Mouse (Mus musculus) heart, embryonic 13.5 days (tissue): ENCODE data around the gene Psma5. TPM values are rescaled to one million over a fixed set of nuclear protein-coding genes. Genes with fewer than 3 reads are reported as not detected.

Source experiments
- ATAC-seq: fragments of 200-750 bp; cut with Nextera tagmentation; 2 replicates; pipeline ENCODE4 v1.8.0; 2017; ENCODE audit warnings: moderate TSS enrichment; ENCODE audit not compliant: insufficient number of reproducible peaks, low FRiP score, low TSS enrichment; ENCODE audit errors: extremely low read depth
- H3K27ac ChIP-seq: fragments of 300-500 bp; sonication (generic); replicated peaks from 2 replicates; pipeline ENCODE4 v1.5.1; 2015; ENCODE audit warnings: moderate library complexity, mild to moderate bottlenecking, inconsistent platforms
- H3K27me3 ChIP-seq: fragments of 300-500 bp; sonication (generic); replicated peaks from 2 replicates; pipeline ENCODE4 v1.6.1; 2015; ENCODE audit warnings: mild to moderate bottlenecking, inconsistent platforms
- H3K36me3 ChIP-seq: fragments of 300-500 bp; sonication (generic); 2 replicates; pipeline ENCODE4 v1.6.1; 2015; ENCODE audit warnings: mild to moderate bottlenecking, inconsistent platforms
- H3K4me1 ChIP-seq: fragments of 300-500 bp; sonication (generic); 2 replicates; pipeline ENCODE4 v1.6.1; 2015; ENCODE audit warnings: inconsistent platforms
- H3K4me2 ChIP-seq: fragments of 300-500 bp; sonication (generic); 2 replicates; pipeline ENCODE4 v1.6.1; 2015; ENCODE audit warnings: inconsistent platforms, mild to moderate bottlenecking, moderate library complexity
- H3K4me3 ChIP-seq: fragments of 300-500 bp; sonication (generic); 2 replicates; pipeline ENCODE4 v1.5.1; 2015; ENCODE audit warnings: moderate library complexity, mild to moderate bottlenecking, inconsistent platforms
- H3K9ac ChIP-seq: fragments of 300-500 bp; sonication (generic); 2 replicates; pipeline ENCODE4 v1.6.1; 2015; ENCODE audit warnings: inconsistent platforms, mild to moderate bottlenecking, moderate library complexity
- H3K9me3 ChIP-seq: fragments of 300-500 bp; sonication (generic); 2 replicates; pipeline ENCODE4 v1.6.1; 2016; ENCODE audit warnings: inconsistent platforms
- WGBS: fragments of 180-500 bp; shearing (Covaris S2); methylation state at CpG from one replicate; pipeline ENCODE4 v1.1.7; 2015; ENCODE audit warnings: mixed read lengths; 5-methylcytosine and 5-hydroxymethylcytosine counted together
- polyA plus RNA-seq: library from polyadenylated mRNA; unstranded; fragments of >200 nt; fragmentation: Nextera tagmentation; extraction: Ambion mirVana; gene quantifications from 2 replicates; pipeline ENCODE4 v1.2.1, GENCODE M21; 2015

Gene Psma5
- 213 and 243 TPM in 2 replicates for polyA plus RNA-seq

DNA sequence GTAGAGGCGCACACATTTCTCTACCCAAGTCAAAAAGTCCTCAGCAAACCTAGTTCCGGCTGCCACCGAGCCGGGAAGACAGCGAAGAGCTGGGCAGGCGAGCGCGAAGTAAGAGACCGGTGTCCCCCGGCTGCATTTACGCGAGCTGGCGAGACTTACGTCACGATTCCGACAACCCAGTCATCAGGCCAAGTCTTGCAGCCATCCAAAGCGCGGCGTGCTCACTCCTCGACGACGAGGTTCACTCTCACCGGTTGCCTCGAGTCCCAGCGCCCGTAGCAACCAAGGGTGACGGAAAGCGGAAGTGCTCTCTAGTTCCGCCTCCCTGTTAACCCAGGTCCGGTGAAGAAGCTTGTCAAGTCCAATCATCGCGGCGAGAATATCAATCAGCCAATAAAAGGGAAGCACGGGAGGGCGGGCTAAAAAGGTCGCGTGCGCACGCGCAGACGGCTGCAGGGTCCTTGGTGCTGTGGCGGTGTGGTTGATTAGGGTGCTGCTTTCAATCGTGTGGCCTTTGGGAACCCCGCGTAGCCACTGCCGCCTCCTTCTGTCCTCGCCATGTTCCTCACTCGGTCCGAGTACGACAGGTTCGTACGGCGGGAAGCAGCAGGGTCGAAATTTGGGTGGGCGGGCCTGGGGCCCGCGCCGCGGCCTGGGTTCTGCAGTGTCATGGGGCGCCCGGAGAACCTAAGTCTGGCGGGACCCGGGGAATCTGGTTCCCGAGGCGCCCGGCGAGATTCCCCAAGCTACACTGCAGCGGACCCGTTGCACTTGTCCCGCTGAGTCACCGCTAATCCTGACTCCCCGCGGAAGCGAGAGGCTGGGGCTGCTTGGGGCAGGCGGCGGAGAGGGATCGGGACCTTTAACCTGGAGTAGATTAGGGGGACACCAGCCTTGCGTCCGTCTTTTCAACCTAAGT is at the start of gene Psma5:
Psma5 (plus strand) TSS at position 208 of the 919 bp plus-strand sequence.
- Histone ChIP-seq H3K4me2 (peak within 1 kb of the TSS; percentile 96), H3K9ac (peak within 1 kb of the TSS; percentile 98), H3K4me3 (peak within 1 kb of the TSS; percentile 99), H3K9me3 (no peaks in the 10 kb centered on the region), H3K27ac (peak within 1 kb of the TSS; percentile 74), H3K4me1 (peaks cover 25% of the 10 kb centered on the region), H3K27me3 (no peaks in the 10 kb centered on the region), H3K36me3 (peaks cover 3% of the 10 kb centered on the region)
- under 1% methylated on average over 79 of the region's 79 CpGs for WGBS
- peak; percentile 96 for ATAC-seq

DNA sequence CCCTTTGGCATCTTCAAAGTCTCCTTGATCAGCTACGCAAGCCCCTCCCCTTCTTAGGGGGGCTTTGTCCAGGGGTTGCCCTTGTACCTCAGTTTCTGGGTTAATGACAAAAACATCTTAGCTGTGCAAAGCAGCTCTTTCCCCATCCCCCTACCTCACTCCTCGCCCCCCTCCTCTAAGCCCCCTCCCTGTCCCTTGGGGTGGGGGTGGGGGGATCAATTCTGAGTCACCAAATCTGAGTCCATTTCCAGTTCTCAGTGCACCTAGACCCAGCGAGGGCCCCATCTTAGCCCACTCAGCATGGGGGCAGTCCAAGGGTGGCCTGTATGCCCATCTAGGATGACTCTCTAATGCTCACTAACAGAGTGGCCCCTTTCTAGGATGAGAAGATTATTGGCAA is 47.7 kb upstream of the Psma5 start:
- H3K27me3 ChIP-seq, result peaks cover 17% of the 10 kb centered on the region
- 70% methylated on average over 3 of the region's 3 CpGs for WGBS
- H3K27ac ChIP-seq, result no peak overlapping the region
- peak overlapping the region; percentile 90 for H3K4me2 ChIP-seq
- H3K9ac ChIP-seq, result peak overlapping the region; percentile 89
- no peak for ATAC-seq
- peaks cover 42% of the 10 kb centered on the region for H3K36me3 ChIP-seq
- H3K9me3 ChIP-seq, result no peaks in the 10 kb centered on the region
- peak overlapping the region; percentile 74 for H3K4me3 ChIP-seq
- H3K4me1 ChIP-seq, result peaks cover 30% of the 10 kb centered on the region

DNA sequence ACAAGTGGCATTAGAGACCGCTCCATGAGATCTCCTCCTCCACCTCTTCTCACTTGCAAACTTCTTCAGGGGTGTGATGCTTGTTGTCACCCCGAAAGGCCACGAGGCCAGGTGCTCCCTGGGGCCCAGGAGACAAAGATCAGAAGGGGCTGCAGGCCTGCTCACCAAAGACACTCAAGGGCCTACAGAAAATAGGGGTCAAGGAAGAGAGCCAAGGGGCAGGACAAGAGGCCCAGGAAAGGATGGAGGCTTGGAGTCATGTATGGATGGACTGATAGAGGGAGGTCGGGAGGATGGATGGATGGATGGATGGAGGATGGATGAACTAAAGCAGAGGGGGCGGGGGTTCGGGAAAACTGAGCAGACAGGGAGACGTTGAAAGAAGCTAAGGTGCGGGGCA is 47.2 kb upstream of the Psma5 start:
- Histone ChIP-seq H3K4me1 (peaks cover 30% of the 10 kb centered on the region), H3K4me2 (peak overlapping the region; percentile 90), H3K9ac (peak overlapping the region; percentile 89), H3K27me3 (peaks cover 22% of the 10 kb centered on the region), H3K36me3 (peaks cover 38% of the 10 kb centered on the region), H3K9me3 (no peaks in the 10 kb centered on the region), H3K4me3 (peak overlapping the region; percentile 74), H3K27ac (peak overlapping the region; percentile 91; the same call in 1 of the 2 replicates)
- WGBS, result 12% methylated on average over 8 of the region's 8 CpGs
- no peak for ATAC-seq

DNA sequence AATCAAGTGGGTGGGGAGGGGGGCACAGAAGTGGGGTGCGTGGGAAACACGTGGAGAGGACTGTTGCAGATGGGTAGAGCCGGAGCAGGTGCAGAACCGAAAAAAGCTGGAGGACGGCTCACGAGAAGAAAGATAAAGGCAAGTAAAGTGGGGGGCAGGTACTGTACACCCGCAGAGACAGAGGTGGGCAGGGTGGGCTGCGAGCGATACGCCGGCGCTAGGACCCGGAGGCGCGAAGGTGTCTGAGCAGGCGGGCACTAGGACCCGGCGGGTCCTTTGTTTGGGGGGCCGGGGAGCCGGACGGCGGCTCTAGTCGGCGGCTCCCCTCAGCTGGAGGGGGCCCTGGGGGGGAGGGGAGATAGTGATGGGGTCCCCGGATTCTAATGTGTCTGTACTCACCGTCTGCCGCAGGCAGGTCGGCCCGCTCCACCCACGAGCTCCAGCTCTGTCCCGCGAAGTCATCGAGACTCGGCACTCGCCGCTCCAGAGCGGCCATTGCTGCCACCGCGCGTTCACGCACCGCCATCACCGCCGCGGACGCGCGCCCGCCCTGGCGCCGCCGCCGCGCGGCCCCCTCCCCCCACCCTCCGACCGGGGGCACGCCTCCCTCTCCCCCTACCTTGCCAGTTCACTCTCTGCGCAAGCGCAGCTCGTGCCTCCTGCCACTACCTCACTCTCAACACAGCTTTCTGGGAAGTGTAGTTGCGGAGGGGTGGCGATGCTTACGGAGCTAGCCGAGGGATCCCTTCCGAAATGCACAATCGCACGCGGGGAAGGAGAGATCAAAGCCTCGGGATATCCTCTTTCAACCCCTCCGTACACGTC is 46.6 kb upstream of the Psma5 start:
- H3K9me3 ChIP-seq, result no peaks in the 10 kb centered on the region
- peaks cover 22% of the 10 kb centered on the region for H3K27me3 ChIP-seq
- H3K36me3 ChIP-seq, result peaks cover 32% of the 10 kb centered on the region
- ATAC-seq, result peak; percentile 95
- peak overlapping the region; percentile 89 for H3K9ac ChIP-seq
- peak overlapping the region; percentile 91 for H3K27ac ChIP-seq
- peaks cover 30% of the 10 kb centered on the region for H3K4me1 ChIP-seq
- peak overlapping the region; percentile 90 for H3K4me2 ChIP-seq
- peak overlapping the region; percentile 74 for H3K4me3 ChIP-seq
- under 1% methylated on average over 71 of the region's 72 CpGs for WGBS

DNA sequence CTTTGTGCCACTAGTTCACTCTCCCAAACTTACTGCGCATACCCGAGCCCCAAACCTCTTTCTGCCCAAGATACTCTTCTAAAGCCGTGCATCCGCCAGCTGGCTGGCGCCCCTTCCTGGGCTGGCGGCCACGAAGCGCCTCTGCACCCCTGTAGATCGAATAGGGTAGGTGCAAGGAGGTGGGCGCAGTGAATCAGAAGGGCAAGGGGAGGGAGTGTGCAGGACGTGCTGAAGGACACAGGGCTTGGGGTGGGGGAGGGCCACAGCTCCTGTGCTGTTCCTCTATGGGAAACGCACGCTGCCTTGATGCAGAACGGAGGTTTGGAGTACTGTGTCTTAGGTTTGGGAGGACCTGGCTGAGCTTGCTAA is 46.0 kb upstream of the Psma5 start, which contains the start of gene Atxn7l2:
Atxn7l2 (minus strand) TSS at position 164 of the 369 bp plus-strand sequence.
- ATAC-seq, result peak; percentile 40; the same call in 1 of the 2 replicates
- 0% methylated on average over 14 of the region's 14 CpGs for WGBS

DNA sequence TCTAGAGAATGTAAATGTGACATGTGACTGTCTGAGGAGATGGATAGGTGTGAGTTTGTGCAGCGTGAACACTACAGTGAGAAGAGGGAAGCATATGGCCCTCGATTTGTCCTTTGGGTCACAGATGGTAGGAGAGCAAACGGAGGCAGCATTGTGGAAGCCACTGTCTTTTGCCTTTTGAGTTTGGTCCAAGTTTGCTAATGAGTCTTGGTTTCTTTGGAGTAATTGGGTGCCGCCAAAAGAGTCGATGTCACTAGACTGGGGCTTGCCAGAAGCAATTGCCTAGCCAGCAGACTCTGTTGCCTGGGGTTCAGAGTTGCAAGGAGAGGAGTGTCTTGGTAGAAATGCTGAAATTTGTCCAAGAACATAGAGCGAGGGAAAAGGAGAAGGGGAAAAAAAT is 44.9 kb upstream of the Psma5 start:
- H3K27ac ChIP-seq, result no peak overlapping the region
- H3K9me3 ChIP-seq, result no peaks in the 10 kb centered on the region
- H3K27me3 ChIP-seq, result peaks cover 35% of the 10 kb centered on the region
- H3K9ac ChIP-seq, result no peak overlapping the region
- H3K4me2 ChIP-seq, result no peak overlapping the region
- H3K4me1 ChIP-seq, result peaks cover 30% of the 10 kb centered on the region
- H3K36me3 ChIP-seq, result peaks cover 15% of the 10 kb centered on the region
- ATAC-seq, result no peak
- 81% methylated on average over 6 of the region's 6 CpGs for WGBS
- no peak overlapping the region for H3K4me3 ChIP-seq

More for the DNA sequence above, 46.0 kb upstream of the Psma5 start, which contains the start of gene Atxn7l2:
- H3K36me3 ChIP-seq, result peaks cover 26% of the 10 kb centered on the region
- H3K27me3 ChIP-seq, result peaks cover 24% of the 10 kb centered on the region
- H3K9me3 ChIP-seq, result no peaks in the 10 kb centered on the region
- H3K4me2 ChIP-seq, result peak within 1 kb of the TSS; percentile 90
- H3K4me3 ChIP-seq, result peak within 1 kb of the TSS; percentile 74
- peak within 1 kb of the TSS; percentile 89 for H3K9ac ChIP-seq
- peaks cover 30% of the 10 kb centered on the region for H3K4me1 ChIP-seq
- H3K27ac ChIP-seq, result peak within 1 kb of the TSS; percentile 91

DNA sequence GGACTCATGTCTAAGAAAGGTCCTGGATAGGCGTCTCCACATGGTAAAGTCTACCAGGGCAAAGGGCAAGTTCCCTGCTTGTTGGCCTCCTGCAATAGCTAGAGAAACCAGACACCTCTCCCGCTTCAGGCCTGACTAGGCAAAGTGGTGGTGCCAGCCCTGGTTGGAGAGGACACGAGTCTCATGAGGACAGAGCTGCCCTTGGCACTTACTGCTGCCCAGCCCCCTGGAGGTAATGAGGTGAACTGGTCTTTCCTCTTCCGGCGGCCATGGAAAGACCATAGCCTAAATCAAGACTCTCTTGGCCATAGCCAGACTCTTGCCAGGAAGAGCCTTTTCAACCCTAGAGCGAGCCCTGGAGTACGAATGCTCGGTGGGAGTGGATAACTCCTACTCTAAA is 44.3 kb upstream of the Psma5 start:
- 79% methylated on average over 8 of the region's 8 CpGs for WGBS
- H3K4me2 ChIP-seq, result no peak overlapping the region
- peaks cover 9% of the 10 kb centered on the region for H3K36me3 ChIP-seq
- no peak overlapping the region for H3K4me3 ChIP-seq
- no peaks in the 10 kb centered on the region for H3K9me3 ChIP-seq
- peaks cover 41% of the 10 kb centered on the region for H3K27me3 ChIP-seq
- peaks cover 26% of the 10 kb centered on the region for H3K4me1 ChIP-seq
- no peak for ATAC-seq
- H3K27ac ChIP-seq, result no peak overlapping the region
- H3K9ac ChIP-seq, result no peak overlapping the region

DNA sequence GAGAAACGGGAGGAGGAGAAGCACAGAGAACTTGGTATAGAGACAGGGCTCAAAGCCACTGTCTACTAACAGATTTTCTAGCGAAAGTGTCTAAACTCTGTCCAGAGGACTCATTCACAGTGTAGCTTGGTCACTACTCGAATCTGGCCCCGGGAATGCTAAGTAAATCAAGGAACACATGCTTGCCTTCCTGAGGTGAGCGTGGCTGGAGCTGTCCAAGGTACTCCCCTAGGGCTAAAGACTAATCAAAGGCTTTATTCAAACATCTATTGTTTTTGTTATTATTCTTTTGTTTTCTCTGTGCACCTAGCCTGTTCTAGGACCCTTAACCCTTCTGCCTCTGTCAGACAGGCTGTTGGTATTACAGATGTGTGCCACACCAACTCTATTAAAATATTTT is 42.0 kb upstream of the Psma5 start:
- H3K36me3 ChIP-seq, result no peaks in the 10 kb centered on the region
- no peaks in the 10 kb centered on the region for H3K9me3 ChIP-seq
- peaks cover 62% of the 10 kb centered on the region for H3K27me3 ChIP-seq
- H3K9ac ChIP-seq, result no peak overlapping the region
- 5% methylated on average over 5 of the region's 5 CpGs for WGBS
- no peak overlapping the region for H3K27ac ChIP-seq
- H3K4me1 ChIP-seq, result peaks cover 7% of the 10 kb centered on the region
- H3K4me3 ChIP-seq, result no peak overlapping the region
- no peak for ATAC-seq
- H3K4me2 ChIP-seq, result no peak overlapping the region

DNA sequence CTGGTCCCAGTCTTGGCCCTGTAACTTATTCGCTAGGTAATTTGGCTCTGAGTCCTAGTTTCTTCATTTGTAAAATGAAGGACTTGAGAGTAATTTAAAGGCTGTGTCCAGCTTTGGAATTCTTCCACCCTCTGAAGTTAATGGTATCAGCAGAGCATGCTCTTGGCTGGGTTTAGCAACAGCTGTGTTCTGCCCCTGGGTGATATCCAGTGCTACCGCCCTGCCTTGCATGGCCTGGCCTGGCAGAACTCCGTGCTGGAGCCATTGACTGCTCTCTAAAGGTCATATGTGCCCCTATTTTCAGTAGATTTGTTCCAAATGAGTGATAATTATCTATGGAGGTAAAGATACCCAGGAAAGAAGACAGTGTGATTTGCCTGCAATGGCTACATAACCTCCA is 36.1 kb upstream of the Psma5 start:
- no peak for ATAC-seq
- peaks cover 1% of the 10 kb centered on the region; the same call in 1 of the 2 replicates for H3K4me1 ChIP-seq
- no peak overlapping the region for H3K27ac ChIP-seq
- no peaks in the 10 kb centered on the region for H3K9me3 ChIP-seq
- no peak overlapping the region for H3K4me2 ChIP-seq
- no peaks in the 10 kb centered on the region for H3K36me3 ChIP-seq
- no peak overlapping the region for H3K9ac ChIP-seq
- WGBS, result 61% methylated on average over 3 of the region's 3 CpGs
- H3K4me3 ChIP-seq, result no peak overlapping the region
- peaks cover 92% of the 10 kb centered on the region for H3K27me3 ChIP-seq

DNA sequence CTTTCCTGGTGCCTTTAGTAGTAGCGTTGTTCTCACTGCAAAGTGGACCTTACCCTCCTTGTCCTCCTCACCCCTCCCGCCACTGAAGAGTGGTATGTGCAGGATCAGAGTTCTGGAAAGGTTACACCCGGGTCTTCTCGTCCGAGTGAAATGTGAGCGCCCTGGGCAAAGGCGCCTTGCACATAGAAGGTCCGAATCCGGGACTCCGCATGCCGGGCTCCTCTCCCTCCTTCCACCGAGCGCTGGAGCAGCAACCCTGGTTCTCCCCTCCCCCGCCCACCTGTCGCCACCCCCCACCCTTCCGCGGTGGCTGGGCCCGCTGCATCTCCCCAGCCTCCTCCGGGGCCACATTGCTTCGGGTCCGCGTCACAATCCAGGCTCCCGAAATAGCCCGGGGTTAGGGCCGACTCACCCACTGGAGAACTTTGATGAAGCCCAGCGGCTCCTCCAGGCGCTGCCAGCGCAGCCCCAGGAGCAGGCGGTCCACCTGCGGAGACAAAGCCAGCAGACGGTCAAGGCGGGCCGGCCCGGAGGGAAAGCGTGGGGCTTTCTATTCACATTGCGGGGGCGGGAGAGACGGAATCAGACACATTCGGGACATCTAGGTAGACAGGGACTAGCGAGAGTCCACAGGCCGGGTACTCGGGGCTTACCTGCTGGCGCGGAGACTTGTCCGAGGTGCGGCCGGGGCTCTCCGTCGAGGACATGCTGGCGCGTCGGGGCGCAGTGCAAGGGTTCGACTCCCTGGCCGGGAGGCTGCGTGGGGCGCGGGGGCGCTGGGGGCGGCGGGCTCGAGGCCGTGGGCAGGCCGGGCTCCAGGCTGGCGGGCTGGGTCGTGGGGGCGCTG is 30.8 kb upstream of the Psma5 start:
- Histone ChIP-seq H3K4me3 (peak overlapping the region; percentile 57), H3K27ac (0 out of 2 replicates have a peak overlapping the region, but pooled peaks have one; percentile 2), H3K36me3 (no peaks in the 10 kb centered on the region), H3K27me3 (peaks cover 93% of the 10 kb centered on the region), H3K4me2 (peak overlapping the region; percentile 86), H3K9me3 (no peaks in the 10 kb centered on the region), H3K4me1 (peaks cover 18% of the 10 kb centered on the region), H3K9ac (peak overlapping the region; percentile 80)
- no peak for ATAC-seq
- WGBS, result 3% methylated on average over 55 of the region's 67 CpGs
